Mouse (Mus musculus) small intestine, adult 2 months (tissue): ENCODE results near the gene Ginm1. TPM values are rescaled to one million over a fixed set of nuclear protein-coding genes. Genes with fewer than 3 reads are reported as not detected.
"Not testable (repeated sequence)": the region's sequence is repeated elsewhere in the genome, so short reads cannot be mapped to it uniquely, and the experiment has no call there.

Source experiments
- H3K27ac ChIP-seq: fragments of 200-500 bp; 2 replicates; pipeline ENCODE4 v1.5.1; 2012; ENCODE audit warnings: low read depth, low read length, control low read depth, inconsistent platforms; ENCODE audit not compliant: insufficient read depth
- H3K27me3 ChIP-seq: fragments of 200-500 bp; 2 replicates; pipeline ENCODE4 v1.6.1; 2012; ENCODE audit warnings: mild to moderate bottlenecking, moderate library complexity, low read length, inconsistent platforms; ENCODE audit not compliant: control insufficient read depth, insufficient read depth
- H3K36me3 ChIP-seq: fragments of 200-500 bp; 2 replicates; pipeline ENCODE4 v1.6.1; 2012; ENCODE audit warnings: mild to moderate bottlenecking, low read length, control low read depth, inconsistent platforms; ENCODE audit not compliant: control insufficient read depth, insufficient read depth
- H3K4me1 ChIP-seq: fragments of 200-500 bp; 2 replicates; pipeline ENCODE4 v1.6.1; 2012; ENCODE audit warnings: low read length, inconsistent platforms, mixed read lengths; ENCODE audit not compliant: control insufficient read depth, insufficient read depth, insufficient read length
- H3K4me3 ChIP-seq: fragments of 200-500 bp; 2 replicates; pipeline ENCODE4 v1.5.1; 2012; ENCODE audit warnings: low read depth, mild to moderate bottlenecking, control low read depth, inconsistent platforms, low read length, moderate library complexity
- CTCF ChIP-seq: fragments of 200-500 bp; IDR thresholded peaks from 2 replicates; pipeline ENCODE4 v1.5.1; 2012; ENCODE audit warnings: low read depth, mild to moderate bottlenecking, control low read depth, inconsistent platforms, low read length, moderate library complexity, mixed read lengths; ENCODE audit not compliant: insufficient replicate concordance, insufficient read length; ENCODE audit errors: extremely low read depth
- POLR2A ChIP-seq: fragments of 200-500 bp; IDR thresholded peaks from 2 replicates; pipeline ENCODE4 v1.6.1; 2012; ENCODE audit warnings: low read depth, mild to moderate bottlenecking, control low read depth, inconsistent platforms, low read length, moderate library complexity
- WGBS: fragments of 180-500 bp; shearing (Covaris S2); methylation state at CpG from one replicate; pipeline ENCODE4 v1.1.7; 2018; 5-methylcytosine and 5-hydroxymethylcytosine counted together
- polyA plus RNA-seq: library from polyadenylated mRNA; depleted of rRNA; stranded (reverse); fragments of >200 nt; gene quantifications from 2 replicates; pipeline ENCODE4 v1.2.3, GENCODE M21; 2012

Gene Ginm1
- polyA plus RNA-seq, 1 experiment, result 11.6 TPM

DNA sequence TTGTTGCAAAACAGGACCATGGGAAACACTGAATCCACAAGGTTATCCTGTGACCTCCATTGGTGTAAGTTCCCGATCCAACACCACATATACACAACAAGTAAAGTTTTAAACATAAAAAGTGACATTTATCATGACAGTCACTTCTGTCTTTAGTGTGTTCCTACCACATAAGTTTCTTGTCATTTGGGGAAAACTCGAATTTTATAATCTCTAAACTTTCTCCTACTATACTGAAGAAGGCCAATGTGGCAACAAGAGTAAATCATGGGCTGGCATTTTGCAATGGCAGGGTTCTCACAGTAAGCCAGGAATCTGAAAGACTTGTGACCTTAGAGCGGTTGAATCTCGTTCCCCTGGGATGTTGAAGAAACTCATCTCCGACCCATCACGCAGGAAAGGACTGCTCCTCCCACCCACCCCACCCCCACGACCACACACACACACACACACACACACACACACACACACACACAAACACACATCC lies 12.8 kb downstream of the Ginm1 start:
- peak overlapping the region; percentile 99 for H3K4me3 ChIP-seq
- H3K27ac ChIP-seq, result no peak overlapping the region
- no peak for TF ChIP-seq POLR2A
- no peak for TF ChIP-seq CTCF
- H3K36me3 ChIP-seq, result peaks cover 14% of the 10 kb centered on the region
- H3K27me3 ChIP-seq, result no peaks in the 10 kb centered on the region
- peaks cover 2% of the 10 kb centered on the region; the same call in 1 of the 2 replicates for H3K4me1 ChIP-seq
- 18% methylated on average over 7 of the region's 7 CpGs for WGBS

DNA sequence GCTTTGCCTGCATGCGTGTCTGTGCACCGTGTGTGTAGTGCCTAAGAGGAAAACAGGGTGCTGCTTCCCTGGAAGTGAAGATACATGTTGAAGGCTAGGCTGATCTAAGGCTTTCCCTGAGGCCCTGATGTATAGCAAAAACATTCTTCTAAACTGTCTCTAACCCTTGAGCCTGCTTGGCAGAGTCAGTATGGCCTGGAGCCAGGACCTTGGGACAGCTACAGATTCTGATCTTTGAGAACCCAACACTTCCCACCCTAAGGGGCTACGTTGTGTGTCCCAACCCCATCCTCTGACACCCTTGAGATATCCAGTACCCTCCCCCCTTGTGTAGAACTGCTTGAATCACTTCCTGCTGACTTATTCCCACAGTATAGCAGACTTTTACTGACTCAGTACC lies 14.3 kb downstream of the Ginm1 start:
- 89% methylated on average over 3 of the region's 3 CpGs for WGBS
- TF ChIP-seq CTCF (no peak), POLR2A (no peak)
- H3K4me1 ChIP-seq, result peaks cover 2% of the 10 kb centered on the region; the same call in 1 of the 2 replicates

DNA sequence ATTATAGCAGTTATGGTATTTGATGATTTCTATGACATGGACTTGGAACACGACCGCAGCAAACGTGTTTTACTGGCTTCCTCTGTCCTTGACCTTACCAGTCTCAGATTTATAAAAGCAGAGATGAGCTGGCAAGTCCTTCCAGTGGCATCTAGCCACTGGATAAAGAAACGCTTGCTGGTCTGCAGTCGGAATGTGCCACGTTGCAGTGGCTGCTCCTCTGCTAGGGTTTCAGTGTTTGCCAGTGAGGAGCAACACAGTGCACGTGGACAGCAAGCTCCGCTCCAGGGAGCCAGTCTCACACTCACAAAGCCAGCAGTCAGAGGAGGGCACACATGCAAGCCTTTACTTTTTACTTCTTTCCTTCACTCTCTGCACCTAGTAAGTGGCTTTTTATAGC lies 17.2 kb downstream of the Ginm1 start:
- WGBS, result 90% methylated on average over 8 of the region's 8 CpGs
- H3K27ac ChIP-seq, result no peak overlapping the region
- H3K4me1 ChIP-seq, result no peaks in the 10 kb centered on the region
- no peak overlapping the region for H3K4me3 ChIP-seq
- TF ChIP-seq POLR2A (no peak), CTCF (no peak)
- no peaks in the 10 kb centered on the region for H3K27me3 ChIP-seq
- peaks cover 39% of the 10 kb centered on the region for H3K36me3 ChIP-seq

More for the DNA sequence above, 14.3 kb downstream of the Ginm1 start:
- Histone ChIP-seq H3K27ac (no peak overlapping the region), H3K27me3 (no peaks in the 10 kb centered on the region), H3K36me3 (peaks cover 24% of the 10 kb centered on the region), H3K4me3 (no peak overlapping the region)

DNA sequence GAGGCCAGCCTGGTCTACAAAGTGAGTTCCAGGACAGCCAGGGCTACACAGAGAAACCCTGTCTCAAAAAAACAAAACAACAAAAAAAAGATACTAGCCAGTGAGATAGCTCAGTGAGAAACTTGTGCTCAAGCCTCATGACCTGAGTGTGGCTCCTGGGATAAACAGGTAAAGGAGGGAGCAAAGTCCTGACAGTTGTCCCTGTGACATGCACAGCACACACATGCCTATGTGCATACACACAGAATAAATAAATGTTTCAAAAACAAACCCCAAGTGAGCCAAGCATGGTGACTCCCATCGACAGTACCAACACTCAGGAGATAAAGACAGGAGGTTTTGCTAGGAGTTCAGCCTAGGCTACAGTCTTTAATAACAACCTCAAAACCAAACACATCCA lies 19.9 kb downstream of the Ginm1 start:
- Histone ChIP-seq H3K27ac (no peak overlapping the region), H3K27me3 (no peaks in the 10 kb centered on the region), H3K36me3 (peaks cover 51% of the 10 kb centered on the region), H3K4me3 (no peak overlapping the region), H3K4me1 (no peaks in the 10 kb centered on the region)
- TF ChIP-seq POLR2A (no peak), CTCF (no peak)
- WGBS, result 91% methylated on average over 1 of the region's 1 CpGs

DNA sequence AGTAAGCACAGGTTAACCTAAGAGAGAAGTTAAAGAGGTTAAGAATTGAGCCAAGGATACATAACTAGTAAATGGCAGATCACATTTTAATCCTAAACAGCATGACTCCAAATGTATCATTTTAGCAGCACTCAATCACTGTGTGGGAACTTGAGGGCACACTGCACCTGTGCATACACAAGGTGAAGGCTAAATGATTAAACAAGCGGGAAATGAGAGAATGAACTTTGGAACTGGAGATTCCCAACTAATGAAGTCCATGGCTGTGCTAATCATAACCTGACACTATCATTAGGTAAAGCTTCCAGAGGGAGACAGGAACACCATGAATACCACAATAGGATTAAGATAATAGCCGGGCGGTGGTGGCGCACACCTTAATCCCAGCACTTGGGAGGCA lies 20.3 kb downstream of the Ginm1 start:
- WGBS, result 64% methylated on average over 4 of the region's 4 CpGs
- Histone ChIP-seq H3K27ac (no peak overlapping the region), H3K36me3 (peaks cover 55% of the 10 kb centered on the region), H3K27me3 (no peaks in the 10 kb centered on the region), H3K4me1 (no peaks in the 10 kb centered on the region), H3K4me3 (no peak overlapping the region)
- TF ChIP-seq CTCF, result no peak

DNA sequence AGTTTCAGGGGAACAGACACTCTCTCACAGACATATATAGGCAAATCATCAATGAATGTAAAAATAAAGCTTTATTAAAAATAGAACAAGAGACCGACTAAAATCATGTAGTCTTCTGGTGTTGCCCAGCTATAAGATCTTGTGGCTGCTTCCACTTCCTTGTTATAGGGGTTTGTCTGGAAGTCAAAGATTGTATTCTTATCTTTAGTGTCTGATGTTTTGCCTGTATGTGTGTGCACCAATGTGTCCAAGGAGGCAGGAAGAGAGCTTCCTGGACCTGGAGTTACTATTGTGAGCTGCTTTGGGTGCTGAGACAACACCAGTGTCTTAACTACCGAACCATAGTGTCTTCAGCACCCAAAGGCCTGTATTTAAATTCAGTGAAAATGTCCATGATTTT lies 35.1 kb downstream of the Ginm1 start:
- 90% methylated on average over 2 of the region's 2 CpGs for WGBS
- no peak overlapping the region for H3K27ac ChIP-seq
- TF ChIP-seq POLR2A (no peak), CTCF (no peak)
- H3K27me3 ChIP-seq, result no peaks in the 10 kb centered on the region
- H3K4me1 ChIP-seq, result no peaks in the 10 kb centered on the region
- peaks cover 45% of the 10 kb centered on the region for H3K36me3 ChIP-seq
- H3K4me3 ChIP-seq, result no peak overlapping the region

DNA sequence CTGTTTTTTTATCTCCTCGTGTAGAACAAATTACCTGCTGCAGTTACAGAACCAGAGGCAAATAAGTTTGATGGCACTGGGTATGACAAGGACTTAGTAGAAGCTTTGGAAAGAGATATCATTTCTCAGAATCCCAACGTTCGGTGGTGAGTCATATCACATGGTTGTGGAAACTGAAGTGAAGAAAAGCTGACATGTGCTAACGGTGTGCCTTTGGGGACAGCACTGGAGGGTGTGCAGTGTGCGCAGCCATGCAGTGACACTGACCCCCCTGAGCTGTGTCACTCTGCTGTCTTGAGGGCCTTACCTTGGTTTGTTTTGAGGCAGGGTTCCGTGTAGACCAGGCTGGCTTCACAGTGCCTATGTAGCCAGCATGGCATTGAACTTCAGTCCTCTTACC lies 43.9 kb downstream of the Ginm1 start:
- H3K27ac ChIP-seq, result no peak overlapping the region
- no peak overlapping the region for H3K4me3 ChIP-seq
- peaks cover 43% of the 10 kb centered on the region for H3K36me3 ChIP-seq
- WGBS, result 85% methylated on average over 6 of the region's 6 CpGs
- no peak for TF ChIP-seq POLR2A
- TF ChIP-seq CTCF, result no peak
- peaks cover 2% of the 10 kb centered on the region; the same call in 1 of the 2 replicates for H3K4me1 ChIP-seq
- H3K27me3 ChIP-seq, result no peaks in the 10 kb centered on the region

DNA sequence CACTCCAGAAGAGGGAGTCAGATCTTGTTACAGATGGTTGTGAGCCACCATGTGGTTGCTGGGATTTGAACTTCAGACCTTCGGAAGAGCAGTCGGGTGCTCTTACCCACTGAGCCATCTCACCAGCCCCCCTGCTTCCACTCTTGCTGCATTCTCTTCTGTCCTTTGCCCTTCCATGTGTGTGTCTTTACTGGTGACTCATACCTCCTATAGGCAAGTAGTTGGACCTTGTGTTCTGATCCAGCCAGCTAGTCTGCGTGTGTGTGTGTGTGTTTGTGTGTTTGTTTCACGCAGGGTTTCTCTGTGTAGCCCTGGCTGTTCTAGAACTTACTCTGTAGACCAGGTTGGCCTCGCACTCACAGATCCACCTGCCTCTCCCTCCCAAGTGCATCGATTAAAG lies 47.1 kb downstream of the Ginm1 start:
- WGBS, result 80% methylated on average over 6 of the region's 6 CpGs
- H3K27ac ChIP-seq, H3K27me3 ChIP-seq, H3K4me1 ChIP-seq, H3K4me3 ChIP-seq: not testable (repeated sequence)
- peaks cover 42% of the 10 kb centered on the region for H3K36me3 ChIP-seq
